Mouse (Mus musculus) lung, postnatal 0 days (tissue): Measurements from ENCODE around the gene Vps26c. TPM values are rescaled to one million over a fixed set of nuclear protein-coding genes. Genes with fewer than 3 reads are reported as not detected.

Experiments used
- ATAC-seq: fragments of 200-750 bp; cut with Nextera tagmentation; 2 replicates; pipeline ENCODE4 v1.8.0; 2017; ENCODE audit warnings: moderate library complexity
- DNase-seq: peaks from one replicate; pipeline ENCODE4 v3.0.0-alpha.2; 2016; ENCODE audit warnings: low spot score
- H3K27ac ChIP-seq: fragments of 300-500 bp; sonication (generic); 2 replicates; pipeline ENCODE4 v1.5.1; 2014; ENCODE audit warnings: antibody characterized with exemption, mild to moderate bottlenecking, low read length, mixed read lengths
- H3K27me3 ChIP-seq: fragments of 300-500 bp; sonication (generic); replicated peaks from 2 replicates; pipeline ENCODE4 v1.6.1; 2014; ENCODE audit warnings: low read length, mixed read lengths; ENCODE audit not compliant: insufficient read depth
- H3K36me3 ChIP-seq: fragments of 300-500 bp; sonication (generic); 2 replicates; pipeline ENCODE4 v1.6.1; 2014; ENCODE audit warnings: low read length, mixed read lengths; ENCODE audit not compliant: insufficient read depth
- H3K4me1 ChIP-seq: fragments of 300-500 bp; sonication (generic); 2 replicates; pipeline ENCODE4 v1.6.1; 2014; ENCODE audit warnings: antibody characterized with exemption, low read depth, low read length, mixed read lengths; ENCODE audit not compliant: insufficient read depth
- H3K4me2 ChIP-seq: fragments of 300-500 bp; sonication (generic); replicated peaks from 2 replicates; pipeline ENCODE4 v1.6.1; 2014; ENCODE audit warnings: low read depth, mild to moderate bottlenecking, low read length, moderate library complexity, mixed read lengths
- H3K4me3 ChIP-seq: fragments of 300-500 bp; sonication (generic); 2 replicates; pipeline ENCODE4 v1.5.1; 2014; ENCODE audit warnings: low read depth, low read length
- H3K9ac ChIP-seq: fragments of 300-500 bp; sonication (generic); replicated peaks from 2 replicates; pipeline ENCODE4 v1.6.1; 2014; ENCODE audit warnings: low read depth, mild to moderate bottlenecking
- H3K9me3 ChIP-seq: fragments of 300-500 bp; sonication (generic); 2 replicates; pipeline ENCODE4 v1.6.1; 2016; ENCODE audit warnings: low read length, mixed read lengths
- CTCF ChIP-seq: IDR thresholded peaks from 2 replicates; pipeline ENCODE4 v1.5.1; 2016; ENCODE audit warnings: antibody characterized with exemption, mild to moderate bottlenecking
- EP300 ChIP-seq: IDR thresholded peaks from 2 replicates; pipeline ENCODE4 v1.6.1; 2016; ENCODE audit warnings: antibody characterized with exemption, mild to moderate bottlenecking, control low read depth
- WGBS: fragments of 180-500 bp; shearing (Covaris S2); extraction: QIAGEN DNeasy Blood & Tissue Kit; methylation state at CpG from one replicate; pipeline ENCODE4 v1.1.7; 2014; 5-methylcytosine and 5-hydroxymethylcytosine counted together
- polyA plus RNA-seq: library from polyadenylated mRNA; unstranded; fragments of >200 nt; fragmentation: Nextera tagmentation; extraction: Ambion mirVana; gene quantifications from 2 replicates; pipeline ENCODE4 v1.2.1, GENCODE M21; 2015

The Vps26c gene
- polyA plus RNA-seq, 1 experiment from 2014 or later, result 46.6 TPM

GRCm38 (mm10) chr16:94571111-94571993, 44.7 kb upstream of the Vps26c start:
- peak overlapping the region; percentile 98 for H3K9ac ChIP-seq
- no peak for ATAC-seq
- H3K36me3 ChIP-seq, result no peaks in the 10 kb centered on the region
- TF ChIP-seq EP300 (no peak), CTCF (no peak)
- H3K4me2 ChIP-seq, result peak overlapping the region; percentile 75
- DNase-seq, result peak; percentile 55
- peak overlapping the region; percentile 98 for H3K4me3 ChIP-seq
- H3K4me1 ChIP-seq, result peaks cover 13% of the 10 kb centered on the region
- no peaks in the 10 kb centered on the region for H3K27me3 ChIP-seq
- no peaks in the 10 kb centered on the region for H3K9me3 ChIP-seq
- WGBS, result 21% methylated on average over 10 of the region's 10 CpGs
- peak overlapping the region; percentile 100 for H3K27ac ChIP-seq

- peaks cover 16% of the 10 kb centered on the region for H3K4me1 ChIP-seq
- H3K9me3 ChIP-seq, result no peaks in the 10 kb centered on the region
- peak overlapping the region; percentile 100 for H3K27ac ChIP-seq
- no peaks in the 10 kb centered on the region for H3K27me3 ChIP-seq
- under 1% methylated on average over 13 of the region's 88 CpGs for WGBS
- peak; percentile 6 for ATAC-seq
- peak; percentile 77 for DNase-seq
- H3K4me2 ChIP-seq, result peak overlapping the region; percentile 75
- TF ChIP-seq EP300 (no peak), CTCF (no peak)
- H3K4me3 ChIP-seq, result peak overlapping the region; percentile 98
- H3K36me3 ChIP-seq, result no peaks in the 10 kb centered on the region
- peak overlapping the region; percentile 98 for H3K9ac ChIP-seq
These were observed 43.9 kb upstream of the Vps26c start for GRCm38 (mm10) chr16:94570361-94571041.

GRCm38 (mm10) chr16:94569229-94570176, 42.9 kb upstream of the Vps26c start, which contains the start of gene Dyrk1a:
Dyrk1a (plus strand) TSS chr16:94570010.
- ATAC-seq, result peak; percentile 94
- under 1% methylated on average over 70 of the region's 133 CpGs for WGBS
- H3K4me2 ChIP-seq, result peak within 1 kb of the TSS; percentile 75

GRCm38 (mm10) chr16:94568335-94569228, 42.0 kb upstream of the Vps26c start:
- Histone ChIP-seq H3K27me3 (no peaks in the 10 kb centered on the region), H3K4me3 (peak overlapping the region; percentile 98), H3K9ac (peak overlapping the region; percentile 68), H3K27ac (peak overlapping the region; percentile 100), H3K36me3 (no peaks in the 10 kb centered on the region), H3K4me2 (peak overlapping the region; percentile 58), H3K9me3 (no peaks in the 10 kb centered on the region), H3K4me1 (peaks cover 12% of the 10 kb centered on the region)
- TF ChIP-seq EP300, result no peak
- TF ChIP-seq CTCF, result no peak
- peak; percentile 52 for DNase-seq
- ATAC-seq, result no peak; the same call in 1 of the 2 replicates
- WGBS, result 3% methylated on average over 45 of the region's 53 CpGs

More at GRCm38 (mm10) chr16:94569229-94570176, 42.9 kb upstream of the Vps26c start, which contains the start of gene Dyrk1a:
- Histone ChIP-seq H3K9ac (peak within 1 kb of the TSS; percentile 98), H3K36me3 (no peaks in the 10 kb centered on the region), H3K4me1 (peaks cover 14% of the 10 kb centered on the region), H3K4me3 (peak within 1 kb of the TSS; percentile 98), H3K9me3 (no peaks in the 10 kb centered on the region), H3K27ac (peak within 1 kb of the TSS; percentile 100), H3K27me3 (no peaks in the 10 kb centered on the region)
- peak; percentile 99 for DNase-seq
- TF ChIP-seq CTCF (no peak), EP300 (peak; percentile 57)

- no peak for TF ChIP-seq CTCF
- no peak for TF ChIP-seq EP300
- H3K4me1 ChIP-seq, result peaks cover 12% of the 10 kb centered on the region
- no peak overlapping the region for H3K4me3 ChIP-seq
- DNase-seq (peak; percentile 46), ATAC-seq (no peak)
- no peak overlapping the region for H3K9ac ChIP-seq
- H3K36me3 ChIP-seq, result no peaks in the 10 kb centered on the region
- 44% methylated on average over 5 of the region's 5 CpGs for WGBS
- no peaks in the 10 kb centered on the region for H3K27me3 ChIP-seq
- H3K9me3 ChIP-seq, result no peaks in the 10 kb centered on the region
- H3K27ac ChIP-seq, result peak overlapping the region; percentile 100
- H3K4me2 ChIP-seq, result peak overlapping the region; percentile 58; the same call in 1 of the 2 replicates
These were observed 41.1 kb upstream of the Vps26c start for GRCm38 (mm10) chr16:94567751-94568150.
